Mouse (Mus musculus): Measurements from ENCODE around the gene Nln. TPM values are rescaled to one million over a fixed set of nuclear protein-coding genes. Genes with fewer than 3 reads are reported as not detected.

Gene Nln
- polyA plus RNA-seq, 1 experiment from 2014 or later: 24.7 TPM

GRCm38 (mm10) chr13:104132561-104132960, 23.1 kb upstream of the Nln start:
- Histone ChIP-seq H3K4me3 (ENCODE audit: low read depth, low read length) (no peak overlapping the region), H3K9ac (ENCODE audit: low read length) (no peak overlapping the region), H3K36me3 (ENCODE audit: control insufficient read depth, insufficient read depth, low read length) (0 out of 2 replicates have a peak, but pooled peaks cover 11% of the 10 kb centered on the region), H3K27me3 (replicated peaks; ENCODE audit: control insufficient read depth, insufficient read depth, low read length) (no peaks in the 10 kb centered on the region), H3K4me1 (replicated peaks; ENCODE audit: control insufficient read depth, insufficient read depth, low read length) (no peaks in the 10 kb centered on the region), H3K4me2 (ENCODE audit: low read length) (no peak overlapping the region), H3K27ac (ENCODE audit: low read depth) (no peak overlapping the region), H3K9me3 (ENCODE audit: control insufficient read depth, low read length) (no peaks in the 10 kb centered on the region)
- ATAC-seq (replicated peaks; ENCODE audit: low FRiP score, low TSS enrichment, low read depth) (no peak), DNase-seq (ENCODE audit: low spot score) (no peak)
- WGBS: 85% methylated on average over 2 of the region's 2 CpGs

GRCm38 (mm10) chr13:104123662-104124381, 14.4 kb upstream of the Nln start:
- no peaks in the 10 kb centered on the region for H3K9me3 ChIP-seq (ENCODE audit: control insufficient read depth, low read length)
- DNase-seq (ENCODE audit: low spot score): no peak
- H3K27me3 ChIP-seq (replicated peaks; ENCODE audit: control insufficient read depth, insufficient read depth, low read length): no peaks in the 10 kb centered on the region
- no peak overlapping the region for H3K4me2 ChIP-seq (ENCODE audit: low read length)
- 88% methylated on average over 20 of the region's 20 CpGs for WGBS
- no peak overlapping the region for H3K9ac ChIP-seq (ENCODE audit: low read length)
- ATAC-seq (replicated peaks; ENCODE audit: low FRiP score, low TSS enrichment, low read depth): no peak
- peaks cover 9% of the 10 kb centered on the region; the same call in 1 of the 2 replicates for H3K36me3 ChIP-seq (ENCODE audit: control insufficient read depth, insufficient read depth, low read length)
- 0 out of 2 replicates have a peak, but pooled peaks cover 3% of the 10 kb centered on the region for H3K4me1 ChIP-seq (replicated peaks; ENCODE audit: control insufficient read depth, insufficient read depth, low read length)
- H3K27ac ChIP-seq (ENCODE audit: low read depth): no peak overlapping the region
- no peak overlapping the region for H3K4me3 ChIP-seq (ENCODE audit: low read depth, low read length)

- no peak overlapping the region; the same call in 1 of the 2 replicates for H3K27ac ChIP-seq (ENCODE audit: low read depth)
- ATAC-seq (replicated peaks; ENCODE audit: low FRiP score, low TSS enrichment, low read depth) (no peak), DNase-seq (ENCODE audit: low spot score) (no peak)
- peaks cover 16% of the 10 kb centered on the region; the same call in 1 of the 2 replicates for H3K36me3 ChIP-seq (ENCODE audit: control insufficient read depth, insufficient read depth, low read length)
- H3K27me3 ChIP-seq (replicated peaks; ENCODE audit: control insufficient read depth, insufficient read depth, low read length): no peaks in the 10 kb centered on the region
- H3K4me1 ChIP-seq (replicated peaks; ENCODE audit: control insufficient read depth, insufficient read depth, low read length): 0 out of 2 replicates have a peak, but pooled peaks cover 3% of the 10 kb centered on the region
- WGBS: 44% methylated on average over 17 of the region's 17 CpGs
- no peak overlapping the region for H3K9ac ChIP-seq (ENCODE audit: low read length)
- H3K4me3 ChIP-seq (ENCODE audit: low read depth, low read length): no peak overlapping the region
- no peaks in the 10 kb centered on the region for H3K9me3 ChIP-seq (ENCODE audit: control insufficient read depth, low read length)
- H3K4me2 ChIP-seq (ENCODE audit: low read length): peak overlapping the region; percentile 18; the same call in 1 of the 2 replicates
Measured at GRCm38 (mm10) chr13:104122078-104122840, 12.8 kb upstream of the Nln start.

- no peak overlapping the region for H3K4me3 ChIP-seq (ENCODE audit: low read depth, low read length)
Measured at GRCm38 (mm10) chr13:104114827-104115226, 5.4 kb upstream of the Nln start.

GRCm38 (mm10) chr13:104113782-104114181, 4.4 kb upstream of the Nln start:
- no peaks in the 10 kb centered on the region for H3K9me3 ChIP-seq (ENCODE audit: control insufficient read depth, low read length)
- H3K4me2 ChIP-seq (ENCODE audit: low read length): no peak overlapping the region
- H3K9ac ChIP-seq (ENCODE audit: low read length): no peak overlapping the region
- H3K4me1 ChIP-seq (replicated peaks; ENCODE audit: control insufficient read depth, insufficient read depth, low read length): no peaks in the 10 kb centered on the region
- no peak overlapping the region for H3K4me3 ChIP-seq (ENCODE audit: low read depth, low read length)
- ATAC-seq (replicated peaks; ENCODE audit: low FRiP score, low TSS enrichment, low read depth) (no peak), DNase-seq (ENCODE audit: low spot score) (no peak)
- H3K27me3 ChIP-seq (replicated peaks; ENCODE audit: control insufficient read depth, insufficient read depth, low read length): no peaks in the 10 kb centered on the region
- peaks cover 10% of the 10 kb centered on the region for H3K36me3 ChIP-seq (ENCODE audit: control insufficient read depth, insufficient read depth, low read length)
- no peak overlapping the region for H3K27ac ChIP-seq (ENCODE audit: low read depth)
- 94% methylated on average over 4 of the region's 4 CpGs for WGBS

More at GRCm38 (mm10) chr13:104114827-104115226, 5.4 kb upstream of the Nln start:
- H3K36me3 ChIP-seq (ENCODE audit: control insufficient read depth, insufficient read depth, low read length): peaks cover 19% of the 10 kb centered on the region
- H3K9me3 ChIP-seq (ENCODE audit: control insufficient read depth, low read length): no peaks in the 10 kb centered on the region
- WGBS: 90% methylated on average over 2 of the region's 2 CpGs
- ATAC-seq (replicated peaks; ENCODE audit: low FRiP score, low TSS enrichment, low read depth): no peak
- H3K4me1 ChIP-seq (replicated peaks; ENCODE audit: control insufficient read depth, insufficient read depth, low read length): no peaks in the 10 kb centered on the region
- no peak overlapping the region for H3K4me2 ChIP-seq (ENCODE audit: low read length)
- no peaks in the 10 kb centered on the region for H3K27me3 ChIP-seq (replicated peaks; ENCODE audit: control insufficient read depth, insufficient read depth, low read length)
- H3K27ac ChIP-seq (ENCODE audit: low read depth): no peak overlapping the region
- DNase-seq (ENCODE audit: low spot score): no peak
- no peak overlapping the region for H3K9ac ChIP-seq (ENCODE audit: low read length)

- DNase-seq (ENCODE audit: low spot score): no peak
- Histone ChIP-seq H3K27me3 (replicated peaks; ENCODE audit: control insufficient read depth, insufficient read depth, low read length) (no peaks in the 10 kb centered on the region), H3K36me3 (ENCODE audit: control insufficient read depth, insufficient read depth, low read length) (peaks cover 3% of the 10 kb centered on the region; the same call in 1 of the 2 replicates), H3K9ac (ENCODE audit: low read length) (no peak overlapping the region), H3K27ac (ENCODE audit: low read depth) (no peak overlapping the region), H3K4me3 (ENCODE audit: low read depth, low read length) (no peak overlapping the region), H3K4me1 (replicated peaks; ENCODE audit: control insufficient read depth, insufficient read depth, low read length) (no peaks in the 10 kb centered on the region), H3K4me2 (ENCODE audit: low read length) (no peak overlapping the region), H3K9me3 (ENCODE audit: control insufficient read depth, low read length) (no peaks in the 10 kb centered on the region)
- ATAC-seq (replicated peaks; ENCODE audit: low FRiP score, low TSS enrichment, low read depth): no peak
- 71% methylated on average over 12 of the region's 12 CpGs for WGBS
Measured at GRCm38 (mm10) chr13:104112266-104112900, 3.0 kb upstream of the Nln start.

- Histone ChIP-seq H3K4me3 (ENCODE audit: low read depth, low read length) (peak overlapping the region; percentile 70), H3K4me2 (ENCODE audit: low read length) (peak overlapping the region; percentile 60), H3K36me3 (ENCODE audit: control insufficient read depth, insufficient read depth, low read length) (peaks cover 3% of the 10 kb centered on the region; the same call in 1 of the 2 replicates), H3K4me1 (replicated peaks; ENCODE audit: control insufficient read depth, insufficient read depth, low read length) (no peaks in the 10 kb centered on the region), H3K27me3 (replicated peaks; ENCODE audit: control insufficient read depth, insufficient read depth, low read length) (no peaks in the 10 kb centered on the region), H3K27ac (ENCODE audit: low read depth) (no peak overlapping the region), H3K9me3 (ENCODE audit: control insufficient read depth, low read length) (no peaks in the 10 kb centered on the region), H3K9ac (ENCODE audit: low read length) (peak overlapping the region; percentile 56; the same call in 1 of the 2 replicates)
- no peak for DNase-seq (ENCODE audit: low spot score)
- no peak for ATAC-seq (replicated peaks; ENCODE audit: low FRiP score, low TSS enrichment, low read depth)
- 46% methylated on average over 7 of the region's 7 CpGs for WGBS
Measured at GRCm38 (mm10) chr13:104110526-104110925, 1.1 kb upstream of the Nln start.

GRCm38 (mm10) chr13:104109816-104110521, 555 bp upstream of the Nln start:
- Histone ChIP-seq H3K4me2 (ENCODE audit: low read length) (peak overlapping the region; percentile 60), H3K4me3 (ENCODE audit: low read depth, low read length) (peak overlapping the region; percentile 70), H3K36me3 (ENCODE audit: control insufficient read depth, insufficient read depth, low read length) (peaks cover 2% of the 10 kb centered on the region; the same call in 1 of the 2 replicates), H3K27me3 (replicated peaks; ENCODE audit: control insufficient read depth, insufficient read depth, low read length) (no peaks in the 10 kb centered on the region), H3K9me3 (ENCODE audit: control insufficient read depth, low read length) (no peaks in the 10 kb centered on the region), H3K4me1 (replicated peaks; ENCODE audit: control insufficient read depth, insufficient read depth, low read length) (no peaks in the 10 kb centered on the region), H3K27ac (ENCODE audit: low read depth) (0 out of 2 replicates have a peak overlapping the region, but pooled peaks have one; percentile 6), H3K9ac (ENCODE audit: low read length) (peak overlapping the region; percentile 56)
- ATAC-seq (replicated peaks; ENCODE audit: low FRiP score, low TSS enrichment, low read depth) (peak; percentile 73), DNase-seq (ENCODE audit: low spot score) (no peak)
- WGBS: under 1% methylated on average over 36 of the region's 38 CpGs
